Mouse (Mus musculus) lung, postnatal 14 days (tissue): Measurements from ENCODE around the gene Ralgapa2.
A peak's percentile ranks its signal among the peaks of the same experiment; 100 is the strongest.

Experiments used
- DNase-seq: peaks from one replicate; pipeline ENCODE4 v3.0.0; 2021

Gene Ralgapa2

GRCm38 (mm10) chr2:146256321-146256875 lies 255.7 kb downstream of the Ralgapa2 start:
- peak; percentile 22 for DNase-seq

GRCm38 (mm10) chr2:146255636-146256035 lies 256.5 kb downstream of the Ralgapa2 start:
- DNase-seq, result no peak

DNA sequence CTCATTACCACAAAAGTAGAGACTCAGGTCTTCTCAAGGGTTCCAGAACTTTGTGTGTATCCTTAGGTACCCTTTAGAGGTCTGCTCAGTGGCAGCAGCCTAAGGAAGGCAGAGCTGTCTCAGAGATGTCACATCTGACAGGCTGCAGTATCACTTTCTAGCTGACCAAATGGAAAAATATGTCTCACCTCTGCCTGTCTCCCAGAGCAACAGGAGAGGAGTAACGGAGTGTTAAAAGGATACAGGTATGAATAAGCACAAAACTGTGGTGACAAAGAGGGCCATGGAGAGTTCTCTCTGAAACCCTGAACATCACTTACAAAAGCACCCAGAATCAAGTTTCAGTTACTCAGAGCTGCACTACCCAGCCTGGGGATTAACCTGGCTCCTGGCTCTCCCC lies 257.8 kb downstream of the Ralgapa2 start:
- DNase-seq, result no peak

GRCm38 (mm10) chr2:146250236-146250904 lies 261.8 kb downstream of the Ralgapa2 start:
- no peak for DNase-seq

GRCm38 (mm10) chr2:146249033-146249432 lies 263.1 kb downstream of the Ralgapa2 start:
- no peak for DNase-seq

DNA sequence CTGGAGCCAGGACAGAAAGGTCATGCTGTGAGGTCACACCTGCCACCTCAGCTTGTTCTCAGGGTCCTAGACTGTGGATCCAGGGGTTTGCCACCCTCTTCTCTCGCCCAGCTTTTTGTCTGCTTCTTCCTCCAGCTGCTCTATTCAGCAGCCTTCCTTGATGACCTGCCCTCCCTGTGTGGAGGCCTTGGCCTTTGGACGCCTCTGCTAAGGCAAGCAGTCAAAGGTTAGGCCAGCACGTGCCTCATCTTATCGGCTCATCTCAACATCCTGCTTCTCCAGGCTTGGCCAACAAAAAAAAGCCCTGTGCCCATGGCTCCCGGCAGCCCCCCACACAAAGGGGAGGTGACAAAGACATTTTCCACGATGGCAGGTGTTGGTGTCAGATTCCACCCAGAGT lies 264.6 kb downstream of the Ralgapa2 start:
- no peak for DNase-seq

GRCm38 (mm10) chr2:146246409-146247075 lies 265.6 kb downstream of the Ralgapa2 start:
- no peak for DNase-seq

DNA sequence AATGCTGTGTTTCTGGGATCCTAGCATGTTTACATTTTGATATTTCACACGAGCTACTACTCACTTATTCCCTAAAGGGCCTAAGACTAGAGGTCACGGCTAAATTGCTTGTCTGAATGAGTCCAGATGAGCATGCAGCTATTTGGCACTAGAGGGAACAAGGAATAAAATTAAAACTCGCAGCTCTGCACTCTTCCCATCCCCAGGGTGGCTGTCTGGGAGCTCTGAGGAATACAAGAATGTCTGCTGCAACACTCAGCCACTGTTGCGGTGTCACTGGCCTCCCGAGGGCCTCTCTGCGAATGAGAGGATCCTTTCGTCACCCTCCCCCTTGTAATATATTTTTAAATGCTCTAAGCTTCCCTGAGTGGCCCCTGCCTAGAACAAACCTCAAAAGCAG lies 266.7 kb downstream of the Ralgapa2 start:
- no peak for DNase-seq

GRCm38 (mm10) chr2:146244049-146244448 lies 268.1 kb downstream of the Ralgapa2 start:
- no peak for DNase-seq

- no peak for DNase-seq
Measured at GRCm38 (mm10) chr2:146239196-146239747, 272.9 kb downstream of the Ralgapa2 start.

- no peak for DNase-seq
Measured at GRCm38 (mm10) chr2:146231485-146231884, 280.7 kb downstream of the Ralgapa2 start.

DNA sequence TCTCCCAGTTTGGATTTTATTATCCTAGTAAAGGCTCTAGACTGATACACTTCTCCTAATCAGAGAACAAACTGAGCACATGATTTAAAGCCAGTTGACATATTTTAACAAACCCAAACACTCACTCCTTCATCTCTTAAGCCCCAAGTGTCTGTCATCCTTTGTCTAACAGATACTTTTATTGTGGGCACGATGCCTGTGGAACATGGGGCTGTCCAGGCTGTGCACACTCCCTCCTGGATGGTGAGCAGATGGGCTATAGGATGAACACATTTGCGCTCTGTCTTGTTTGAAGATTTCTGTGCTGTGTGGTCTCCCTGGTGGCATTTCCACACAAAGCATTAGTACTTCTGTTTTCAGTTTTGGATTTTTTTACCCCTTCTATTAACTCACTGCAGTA lies 283.7 kb downstream of the Ralgapa2 start:
- DNase-seq, result no peak

- DNase-seq, result no peak
Measured at GRCm38 (mm10) chr2:146227646-146228045, 284.5 kb downstream of the Ralgapa2 start.

- DNase-seq, result peak; percentile 63
Measured at GRCm38 (mm10) chr2:146226484-146226883, 285.7 kb downstream of the Ralgapa2 start.

DNA sequence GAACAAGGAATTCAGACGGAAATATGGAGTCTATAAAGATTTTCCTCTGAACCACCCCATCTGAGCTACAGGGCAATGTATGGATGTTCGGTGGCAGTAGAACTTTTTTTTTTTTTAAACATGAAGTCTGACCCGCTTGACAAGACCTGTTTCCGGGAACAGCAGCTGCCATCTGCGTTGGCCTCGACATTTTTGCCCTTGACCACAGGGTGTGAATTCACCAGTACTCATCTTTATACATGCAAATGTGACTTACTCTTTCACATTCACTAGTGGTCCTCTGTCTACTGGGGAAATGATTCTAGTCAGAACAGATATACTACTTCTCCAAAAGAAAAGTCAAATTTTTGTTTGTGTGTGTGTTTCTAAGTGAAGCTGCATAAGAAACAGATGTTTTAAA lies 286.3 kb downstream of the Ralgapa2 start:
- no peak for DNase-seq

- DNase-seq, result no peak
Measured at GRCm38 (mm10) chr2:146224141-146224540, 288.0 kb downstream of the Ralgapa2 start.

DNA sequence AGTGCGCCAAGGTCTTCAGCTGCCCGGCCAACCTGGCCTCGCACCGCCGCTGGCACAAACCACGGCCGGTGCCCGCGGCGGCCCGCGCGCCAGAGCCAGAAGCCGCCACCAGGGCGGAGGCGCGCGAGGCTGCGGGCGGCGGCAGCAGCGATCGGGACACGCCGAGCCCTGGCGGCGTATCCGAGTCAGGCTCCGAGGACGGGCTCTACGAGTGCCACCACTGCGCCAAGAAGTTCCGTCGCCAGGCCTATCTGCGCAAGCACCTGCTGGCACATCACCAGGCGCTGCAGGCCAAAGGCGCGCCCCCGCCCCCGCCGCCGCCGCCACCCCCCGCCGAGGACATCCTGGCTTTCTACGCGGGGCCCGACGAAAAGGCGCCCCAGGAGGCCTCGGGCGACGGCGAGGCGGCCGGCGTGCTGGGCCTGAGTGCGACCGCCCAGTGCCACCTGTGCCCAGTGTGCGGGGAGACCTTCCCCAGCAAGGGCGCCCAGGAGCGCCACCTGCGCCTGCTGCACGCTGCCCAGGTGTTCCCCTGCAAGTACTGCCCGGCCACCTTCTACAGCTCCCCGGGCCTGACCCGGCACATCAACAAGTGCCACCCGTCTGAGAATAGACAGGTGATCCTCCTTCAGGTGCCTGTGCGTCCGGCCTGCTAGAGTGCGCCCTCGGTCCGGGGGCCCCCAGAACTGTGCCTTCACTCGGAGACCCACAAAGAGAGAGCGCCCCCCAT lies 288.8 kb downstream of the Ralgapa2 start:
- no peak for DNase-seq

DNA sequence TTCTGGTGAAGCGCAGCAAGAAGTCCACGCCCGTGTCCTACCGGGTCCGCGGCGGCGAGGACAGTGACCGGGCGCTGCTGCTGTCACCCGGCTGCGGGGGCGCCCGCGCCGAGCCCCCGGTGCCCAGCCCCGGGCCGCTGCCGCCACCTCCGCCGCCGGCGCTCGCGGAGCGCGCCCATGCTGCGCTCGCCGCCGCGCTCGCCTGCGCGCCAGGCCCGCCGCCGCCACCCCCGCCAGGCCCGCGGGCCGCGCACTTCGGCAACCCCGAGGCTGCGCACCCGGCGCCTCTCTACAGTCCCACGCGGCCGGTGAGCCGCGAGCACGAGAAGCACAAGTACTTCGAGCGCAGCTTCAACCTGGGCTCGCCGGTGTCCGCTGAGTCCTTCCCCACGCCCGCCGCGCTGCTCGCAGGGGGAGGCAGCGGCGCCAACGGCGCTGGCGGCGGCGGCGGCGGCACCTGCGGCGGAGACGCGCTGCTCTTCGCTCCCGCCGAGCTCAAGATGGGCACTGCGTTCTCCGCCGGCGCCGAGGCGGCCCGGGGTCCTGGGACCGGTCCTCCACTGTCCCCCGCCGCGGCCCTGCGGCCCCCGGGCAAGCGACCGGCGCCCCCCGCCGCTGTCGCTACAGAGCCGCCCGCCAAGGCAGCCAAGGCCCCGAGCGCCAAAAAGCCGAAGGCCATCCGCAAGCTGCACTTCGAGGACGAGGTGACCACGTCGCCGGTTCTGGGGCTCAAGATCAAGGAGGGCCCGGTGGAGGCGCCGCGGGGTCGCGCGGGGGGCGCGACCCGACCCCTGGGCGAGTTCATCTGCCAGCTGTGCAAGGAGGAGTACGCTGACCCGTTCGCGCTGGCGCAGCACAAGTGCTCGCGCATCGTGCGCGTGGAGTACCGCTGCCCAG lies 289.6 kb downstream of the Ralgapa2 start:
- no peak for DNase-seq

GRCm38 (mm10) chr2:146221929-146222278 lies 290.2 kb downstream of the Ralgapa2 start:
- DNase-seq, result no peak

DNA sequence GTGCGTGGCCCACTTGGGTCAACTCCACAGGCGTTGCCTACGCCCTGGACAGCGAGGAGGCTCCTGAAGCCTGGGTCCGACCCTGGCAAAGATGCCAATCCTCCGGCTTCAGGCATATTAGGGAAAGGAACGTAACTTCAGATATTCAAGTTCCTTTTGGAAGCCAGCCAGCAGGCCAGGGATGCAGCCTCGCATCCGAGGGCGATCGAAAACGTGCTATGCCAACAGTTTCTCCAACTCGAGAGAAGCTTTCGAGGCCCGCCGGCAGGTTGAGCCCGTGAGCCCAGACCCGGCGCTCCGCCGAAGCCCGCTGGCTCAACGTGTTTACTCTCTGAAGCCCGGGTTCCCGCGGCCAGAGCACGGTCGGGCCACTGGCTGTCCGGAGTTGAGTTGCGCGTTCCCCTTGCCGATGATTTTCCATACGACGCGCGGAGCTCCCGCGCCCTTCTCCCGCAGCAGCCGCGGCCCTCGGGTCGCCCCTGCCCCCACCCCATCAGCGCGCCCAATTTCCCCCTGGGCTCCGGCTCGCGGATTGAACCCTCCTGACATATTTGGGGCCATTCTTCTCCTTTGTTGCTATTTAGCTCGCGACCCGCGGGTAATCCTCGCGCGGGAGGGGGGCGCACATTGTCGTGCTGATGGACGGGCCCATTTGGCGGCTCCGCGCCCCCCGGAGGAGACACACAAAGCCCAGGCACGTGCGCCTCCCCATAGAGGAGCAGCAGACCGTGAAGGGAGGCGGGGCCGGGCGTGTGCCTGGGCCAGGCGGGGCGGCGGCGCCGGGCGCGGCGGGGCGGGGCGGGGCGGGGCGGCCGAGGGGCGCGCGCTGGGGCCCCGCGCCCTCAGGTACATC lies 290.8 kb downstream of the Ralgapa2 start, which contains the start of gene Insm1:
Gene Insm1 (plus strand): TSS at position 846 of the 853 bp plus-strand sequence.
- peak; percentile 29 for DNase-seq

DNA sequence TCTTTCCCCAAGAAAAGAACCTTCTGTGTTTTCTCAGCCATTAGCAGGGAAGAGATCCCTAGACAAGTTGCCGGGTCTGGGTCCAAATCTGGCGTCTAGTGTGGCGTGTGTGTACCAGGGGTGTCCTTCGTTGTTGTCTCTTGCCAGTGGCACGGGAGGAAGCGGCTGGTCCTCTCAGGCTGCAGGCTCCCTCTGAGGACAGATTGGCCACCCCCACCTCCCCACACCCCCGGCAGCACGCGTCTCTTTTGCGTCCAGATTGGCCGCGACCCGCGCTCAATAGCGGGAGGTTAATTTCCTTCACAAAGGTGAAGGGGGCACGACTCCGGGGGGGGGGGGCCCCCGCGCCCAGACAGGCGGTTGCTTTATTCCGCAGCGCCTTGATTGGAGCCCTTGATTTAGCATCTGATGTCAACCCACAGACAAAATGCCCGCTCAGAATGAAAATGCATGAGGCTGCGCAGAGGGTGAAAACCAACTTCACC lies 291.5 kb downstream of the Ralgapa2 start:
- DNase-seq, result no peak
